Mouse (Mus musculus): ENCODE results near the gene Ccdc142. TPM values are rescaled to one million over a fixed set of nuclear protein-coding genes. Genes with fewer than 3 reads are reported as not detected.

Gene Ccdc142
- polyA plus RNA-seq, 1 experiment from 2014 or later: 2.0 TPM

DNA sequence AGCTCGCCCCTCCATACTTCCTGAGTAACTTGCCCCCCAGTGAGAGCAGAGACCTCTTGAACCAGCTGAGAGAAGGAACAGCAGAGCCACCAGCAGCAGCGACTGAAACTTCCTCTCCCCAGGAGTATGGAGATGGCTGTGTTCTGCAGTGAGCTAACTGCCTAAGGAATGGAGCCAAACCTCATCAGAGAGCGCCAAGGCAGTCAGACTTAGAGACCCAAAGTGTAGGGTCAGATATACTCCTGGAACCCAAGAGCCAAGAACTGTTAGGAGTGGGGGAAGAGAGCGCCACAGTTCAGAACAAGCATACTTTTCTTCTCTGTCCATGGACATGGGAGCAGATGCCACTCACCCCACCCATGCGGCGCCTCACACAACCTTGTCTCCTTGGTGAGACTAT, 35.0 kb upstream of the Ccdc142 start:
- DNase-seq (ENCODE audit: low spot score) (no peak), ATAC-seq (ENCODE audit: insufficient number of reproducible peaks, low FRiP score, low TSS enrichment, low read depth) (no peak)
- H3K4me3 ChIP-seq (ENCODE audit: low read depth, low read length): no peak overlapping the region
- WGBS: 25% methylated on average over 6 of the region's 6 CpGs
- H3K4me1 ChIP-seq (ENCODE audit: control insufficient read depth, insufficient read depth, low read length): peaks cover 17% of the 10 kb centered on the region
- H3K9me3 ChIP-seq (ENCODE audit: control insufficient read depth, low read length): no peaks in the 10 kb centered on the region
- no peaks in the 10 kb centered on the region for H3K36me3 ChIP-seq (ENCODE audit: control insufficient read depth, insufficient read depth, low read length)
- no peak overlapping the region for H3K9ac ChIP-seq (ENCODE audit: low read length)
- H3K4me2 ChIP-seq (ENCODE audit: low read depth, severe bottlenecking): no peak overlapping the region
- H3K27me3 ChIP-seq (ENCODE audit: control insufficient read depth, insufficient read depth, low read length): peaks cover 89% of the 10 kb centered on the region
- no peak overlapping the region for H3K27ac ChIP-seq (replicated peaks; ENCODE audit: low read depth, low read length)

DNA sequence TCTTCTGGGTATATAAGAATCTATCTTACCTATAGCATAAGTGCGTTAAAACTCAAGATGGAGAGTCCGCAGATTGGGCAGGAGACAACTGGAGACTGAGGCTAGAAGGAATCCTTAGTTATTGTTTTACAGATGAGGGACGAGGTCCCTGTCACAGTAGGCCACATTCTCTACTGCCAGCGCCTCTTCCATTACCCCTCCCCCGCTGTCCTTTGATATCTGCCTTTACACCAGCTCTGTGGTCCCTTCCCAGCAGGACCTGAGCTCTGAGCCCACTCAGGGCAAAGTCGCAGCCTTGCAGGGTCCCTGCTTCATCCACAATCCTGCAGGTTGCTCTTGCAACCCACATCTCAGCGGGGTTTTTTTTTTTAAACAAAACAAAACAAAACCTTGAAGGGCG, 33.2 kb upstream of the Ccdc142 start:
- Histone ChIP-seq H3K4me1 (ENCODE audit: control insufficient read depth, insufficient read depth, low read length) (peaks cover 19% of the 10 kb centered on the region), H3K4me3 (ENCODE audit: low read depth, low read length) (no peak overlapping the region), H3K27ac (replicated peaks; ENCODE audit: low read depth, low read length) (no peak overlapping the region), H3K9me3 (ENCODE audit: control insufficient read depth, low read length) (no peaks in the 10 kb centered on the region), H3K4me2 (ENCODE audit: low read depth, severe bottlenecking) (no peak overlapping the region), H3K27me3 (ENCODE audit: control insufficient read depth, insufficient read depth, low read length) (peaks cover 96% of the 10 kb centered on the region), H3K36me3 (ENCODE audit: control insufficient read depth, insufficient read depth, low read length) (no peaks in the 10 kb centered on the region), H3K9ac (ENCODE audit: low read length) (no peak overlapping the region)
- WGBS: 4% methylated on average over 8 of the region's 8 CpGs
- DNase-seq (ENCODE audit: low spot score) (no peak), ATAC-seq (ENCODE audit: insufficient number of reproducible peaks, low FRiP score, low TSS enrichment, low read depth) (no peak)

DNA sequence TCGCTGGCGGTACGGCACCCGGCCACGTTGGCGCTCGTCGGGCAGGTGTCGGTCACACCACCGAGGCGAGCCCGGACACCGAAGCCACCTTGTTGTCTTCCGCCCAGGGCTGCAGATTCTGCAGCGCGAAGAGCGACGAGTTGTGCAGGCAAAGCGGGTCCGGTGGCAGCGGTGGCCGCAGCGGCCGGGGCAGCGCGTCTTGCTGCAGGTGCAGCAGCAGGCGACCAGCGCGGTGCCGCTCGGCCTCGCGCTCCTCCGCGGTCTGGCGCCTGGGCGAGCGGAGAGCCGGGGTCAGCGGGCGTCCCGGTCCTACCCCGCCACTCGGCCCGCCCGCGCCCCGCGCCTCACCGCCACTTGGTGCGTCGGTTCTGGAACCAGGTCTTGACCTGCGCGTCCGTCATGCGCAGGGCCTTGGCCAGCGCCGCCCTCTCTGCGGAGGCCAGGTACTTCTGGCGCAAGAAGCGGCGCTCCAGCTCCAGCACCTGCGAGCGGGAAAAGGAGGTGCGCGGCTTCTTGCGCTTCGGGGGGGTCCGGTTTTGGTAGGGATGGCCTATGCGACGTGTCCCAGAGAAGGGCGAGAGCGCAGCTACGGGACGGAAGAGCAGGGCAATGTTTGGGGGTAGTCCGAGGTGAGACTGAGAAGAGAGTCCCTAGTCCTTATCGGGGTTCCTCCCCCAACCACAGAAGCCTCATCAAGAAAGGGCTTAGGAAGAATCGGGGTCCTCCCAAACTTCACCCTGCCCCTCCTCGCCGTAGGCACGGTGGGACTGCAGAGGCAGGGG, 32.5 kb upstream of the Ccdc142 start:
- WGBS: under 1% methylated on average over 74 of the region's 81 CpGs
- DNase-seq (ENCODE audit: low spot score): peak; percentile 55
- no peak overlapping the region for H3K9ac ChIP-seq (ENCODE audit: low read length)
- peak overlapping the region; percentile 15; the same call in 1 of the 2 replicates for H3K4me3 ChIP-seq (ENCODE audit: low read depth, low read length)
- no peak overlapping the region for H3K27ac ChIP-seq (replicated peaks; ENCODE audit: low read depth, low read length)
- H3K9me3 ChIP-seq (ENCODE audit: control insufficient read depth, low read length): no peaks in the 10 kb centered on the region
- H3K27me3 ChIP-seq (ENCODE audit: control insufficient read depth, insufficient read depth, low read length): peaks cover 95% of the 10 kb centered on the region
- peaks cover 19% of the 10 kb centered on the region for H3K4me1 ChIP-seq (ENCODE audit: control insufficient read depth, insufficient read depth, low read length)
- ATAC-seq (ENCODE audit: insufficient number of reproducible peaks, low FRiP score, low TSS enrichment, low read depth): no peak
- peak overlapping the region; percentile 25; the same call in 1 of the 2 replicates for H3K4me2 ChIP-seq (ENCODE audit: low read depth, severe bottlenecking)
- no peaks in the 10 kb centered on the region for H3K36me3 ChIP-seq (ENCODE audit: control insufficient read depth, insufficient read depth, low read length)

DNA sequence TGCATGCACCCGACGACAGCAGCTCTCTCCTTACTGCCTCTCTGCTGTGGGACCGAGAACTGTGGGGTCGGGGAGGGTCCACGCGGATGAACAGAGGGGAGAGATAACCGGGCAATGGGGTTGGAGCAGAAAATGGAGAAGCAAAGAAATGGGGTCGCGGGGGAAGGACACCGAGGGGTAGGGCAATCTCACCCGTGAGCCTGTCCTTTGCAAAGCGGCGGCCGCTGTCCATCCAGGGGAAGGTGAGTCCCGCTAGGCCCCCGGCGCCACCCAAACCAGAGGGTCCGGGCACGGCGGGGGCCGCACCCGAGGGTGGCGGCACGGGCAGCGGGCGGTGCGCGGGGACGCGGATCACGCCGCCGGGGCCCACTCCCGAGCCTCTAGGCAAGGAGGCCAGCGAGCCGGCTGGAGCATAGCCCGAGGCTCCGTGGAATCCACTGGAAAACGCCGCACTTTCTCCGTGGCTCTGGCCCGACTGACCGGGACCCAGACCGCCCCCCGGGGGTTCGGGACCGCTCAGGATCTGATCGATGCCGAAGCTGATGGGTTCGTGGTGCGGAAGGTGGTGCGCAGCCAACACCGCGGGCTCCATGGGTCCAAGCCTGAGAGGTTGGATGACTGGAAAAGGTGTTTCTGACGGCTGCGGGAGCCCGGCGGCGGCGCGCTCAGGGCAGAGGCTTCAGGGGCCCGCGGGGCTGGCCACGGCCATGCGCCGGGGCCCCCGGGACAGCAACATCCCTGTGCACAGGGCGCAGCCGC, 31.7 kb upstream of the Ccdc142 start:
- H3K9me3 ChIP-seq (ENCODE audit: control insufficient read depth, low read length): no peaks in the 10 kb centered on the region
- H3K4me1 ChIP-seq (ENCODE audit: control insufficient read depth, insufficient read depth, low read length): peaks cover 19% of the 10 kb centered on the region
- ATAC-seq (ENCODE audit: insufficient number of reproducible peaks, low FRiP score, low TSS enrichment, low read depth) (no peak), DNase-seq (ENCODE audit: low spot score) (peak; percentile 73)
- peak overlapping the region; percentile 39 for H3K4me2 ChIP-seq (ENCODE audit: low read depth, severe bottlenecking)
- H3K27me3 ChIP-seq (ENCODE audit: control insufficient read depth, insufficient read depth, low read length): peaks cover 96% of the 10 kb centered on the region
- no peak overlapping the region for H3K27ac ChIP-seq (replicated peaks; ENCODE audit: low read depth, low read length)
- no peaks in the 10 kb centered on the region for H3K36me3 ChIP-seq (ENCODE audit: control insufficient read depth, insufficient read depth, low read length)
- no peak overlapping the region for H3K9ac ChIP-seq (ENCODE audit: low read length)
- whole genome bisulfite sequencing: 1% methylated on average over 66 of the region's 69 CpGs
- H3K4me3 ChIP-seq (ENCODE audit: low read depth, low read length): peak overlapping the region; percentile 27; the same call in 1 of the 2 replicates

DNA sequence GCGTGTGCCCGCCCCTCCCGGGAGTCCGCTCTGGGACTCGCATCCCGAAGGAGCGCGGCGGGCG, 31.3 kb upstream of the Ccdc142 start, which contains the start of gene Tlx2:
Gene Tlx2, minus strand, starts transcription at position 47 of the 64 bp plus-strand sequence.
- peaks cover 19% of the 10 kb centered on the region for H3K4me1 ChIP-seq (ENCODE audit: control insufficient read depth, insufficient read depth, low read length)
- H3K4me3 ChIP-seq (ENCODE audit: low read depth, low read length): peak within 1 kb of the TSS; percentile 27
- no peak within 1 kb of the TSS for H3K27ac ChIP-seq (replicated peaks; ENCODE audit: low read depth, low read length)
- peak within 1 kb of the TSS; percentile 39 for H3K4me2 ChIP-seq (ENCODE audit: low read depth, severe bottlenecking)
- peaks cover 93% of the 10 kb centered on the region for H3K27me3 ChIP-seq (ENCODE audit: control insufficient read depth, insufficient read depth, low read length)
- DNase-seq (ENCODE audit: low spot score) (no peak), ATAC-seq (ENCODE audit: insufficient number of reproducible peaks, low FRiP score, low TSS enrichment, low read depth) (no peak)
- WGBS: 1% methylated on average over 10 of the region's 10 CpGs
- no peaks in the 10 kb centered on the region for H3K9me3 ChIP-seq (ENCODE audit: control insufficient read depth, low read length)
- no peak within 1 kb of the TSS for H3K9ac ChIP-seq (ENCODE audit: low read length)
- H3K36me3 ChIP-seq (ENCODE audit: control insufficient read depth, insufficient read depth, low read length): no peaks in the 10 kb centered on the region

DNA sequence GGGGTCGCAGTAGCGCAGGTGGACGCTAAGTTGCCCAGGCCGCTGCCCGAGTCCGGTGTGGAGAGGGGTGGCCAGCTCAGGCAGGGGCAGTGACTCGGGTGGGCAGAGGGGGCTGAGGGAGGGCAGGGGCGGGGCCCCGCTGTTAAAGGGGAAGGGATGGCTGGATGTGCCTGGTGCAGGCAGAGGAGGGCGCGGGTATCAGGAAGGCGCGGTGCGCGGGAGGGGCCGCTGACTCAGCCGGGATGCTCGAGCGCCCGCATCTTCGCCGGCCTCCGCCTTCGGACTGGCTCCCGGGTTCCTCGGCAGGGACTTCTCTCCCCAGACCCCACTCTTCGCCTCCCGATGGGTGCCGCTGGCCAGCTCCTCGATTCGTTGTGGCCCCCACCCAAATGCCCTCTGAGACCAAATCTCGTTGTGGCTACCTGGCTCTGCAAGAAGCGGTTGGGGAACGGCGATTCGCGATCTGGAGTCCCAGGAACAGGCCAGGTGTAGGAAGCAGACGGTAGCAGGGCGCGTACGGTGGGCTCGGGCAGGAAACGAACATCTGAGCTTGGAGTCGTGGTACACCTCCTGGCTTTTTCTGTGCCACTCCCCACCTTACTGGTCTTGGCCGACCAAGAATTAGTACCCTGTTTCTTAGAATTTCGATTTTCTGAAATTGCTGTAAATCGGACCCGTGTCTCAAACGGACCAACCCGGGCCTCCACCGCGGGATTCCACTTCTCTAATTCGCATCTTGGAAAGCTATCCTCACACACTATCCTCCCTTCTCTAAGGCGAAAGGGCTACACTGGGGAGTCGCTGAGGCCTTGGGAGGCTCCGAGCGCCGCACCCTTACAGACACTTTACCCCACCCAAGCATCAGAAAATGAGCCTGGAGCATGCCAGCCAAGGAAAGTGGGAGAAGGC, 30.8 kb upstream of the Ccdc142 start:
- no peak overlapping the region for H3K27ac ChIP-seq (replicated peaks; ENCODE audit: low read depth, low read length)
- peak; percentile 82 for DNase-seq (ENCODE audit: low spot score)
- H3K4me2 ChIP-seq (ENCODE audit: low read depth, severe bottlenecking): peak overlapping the region; percentile 39
- no peaks in the 10 kb centered on the region for H3K9me3 ChIP-seq (ENCODE audit: control insufficient read depth, low read length)
- WGBS: under 1% methylated on average over 58 of the region's 58 CpGs
- 0 out of 2 replicates have a peak, but pooled peaks have one; percentile 29 for ATAC-seq (ENCODE audit: insufficient number of reproducible peaks, low FRiP score, low TSS enrichment, low read depth)
- H3K9ac ChIP-seq (ENCODE audit: low read length): no peak overlapping the region
- peaks cover 19% of the 10 kb centered on the region for H3K4me1 ChIP-seq (ENCODE audit: control insufficient read depth, insufficient read depth, low read length)
- peaks cover 88% of the 10 kb centered on the region for H3K27me3 ChIP-seq (ENCODE audit: control insufficient read depth, insufficient read depth, low read length)
- no peaks in the 10 kb centered on the region for H3K36me3 ChIP-seq (ENCODE audit: control insufficient read depth, insufficient read depth, low read length)
- peak overlapping the region; percentile 27 for H3K4me3 ChIP-seq (ENCODE audit: low read depth, low read length)

DNA sequence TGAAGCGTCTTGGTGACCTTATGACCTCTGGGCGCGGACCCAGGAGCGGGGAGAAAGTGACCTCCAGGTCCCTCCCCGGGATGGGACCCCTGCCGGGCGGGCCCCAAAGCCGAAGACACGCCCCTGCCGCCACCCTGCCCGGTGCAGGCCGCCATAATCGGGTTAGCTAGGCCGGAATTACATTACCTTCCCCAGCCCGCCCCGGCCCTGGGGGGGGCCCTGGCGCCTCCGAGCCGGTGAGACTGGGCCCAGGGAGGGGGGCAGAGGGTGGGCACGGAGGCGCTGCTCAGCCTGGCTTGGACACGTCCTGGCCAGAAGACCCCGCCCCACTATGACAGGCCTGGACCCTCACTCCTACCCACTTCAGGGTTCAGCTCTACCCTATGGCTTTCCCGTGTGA, 30.2 kb upstream of the Ccdc142 start:
- Histone ChIP-seq H3K9ac (ENCODE audit: low read length) (0 out of 2 replicates have a peak overlapping the region, but pooled peaks have one; percentile 2), H3K36me3 (ENCODE audit: control insufficient read depth, insufficient read depth, low read length) (no peaks in the 10 kb centered on the region), H3K9me3 (ENCODE audit: control insufficient read depth, low read length) (no peaks in the 10 kb centered on the region), H3K27ac (replicated peaks; ENCODE audit: low read depth, low read length) (no peak overlapping the region), H3K4me1 (ENCODE audit: control insufficient read depth, insufficient read depth, low read length) (peaks cover 19% of the 10 kb centered on the region), H3K27me3 (ENCODE audit: control insufficient read depth, insufficient read depth, low read length) (peaks cover 81% of the 10 kb centered on the region), H3K4me3 (ENCODE audit: low read depth, low read length) (peak overlapping the region; percentile 14; the same call in 1 of the 2 replicates), H3K4me2 (ENCODE audit: low read depth, severe bottlenecking) (0 out of 2 replicates have a peak overlapping the region, but pooled peaks have one; percentile 15)
- DNase-seq (ENCODE audit: low spot score): peak; percentile 48
- ATAC-seq (ENCODE audit: insufficient number of reproducible peaks, low FRiP score, low TSS enrichment, low read depth): 0 out of 2 replicates have a peak, but pooled peaks have one; percentile 55
- 1% methylated on average over 24 of the region's 24 CpGs for WGBS

DNA sequence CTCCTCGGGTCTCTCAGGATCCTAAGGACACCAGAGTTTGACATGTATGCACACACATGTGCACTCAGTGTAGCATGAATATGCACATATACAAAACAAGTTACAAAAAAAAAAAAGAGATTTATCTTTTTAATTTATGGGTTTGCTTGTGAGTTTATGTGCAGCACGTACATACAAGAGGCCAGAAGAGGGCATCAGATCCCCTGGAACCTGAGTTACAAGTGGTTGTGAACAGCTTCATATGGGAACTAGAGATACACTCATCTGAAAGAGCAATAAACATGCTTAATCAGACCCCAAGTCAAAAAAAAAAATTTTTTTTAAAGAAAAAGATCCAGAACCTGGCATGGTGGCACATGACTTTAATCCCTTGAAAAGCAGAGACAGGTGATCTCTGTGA, 26.4 kb upstream of the Ccdc142 start:
- DNase-seq (ENCODE audit: low spot score): no peak
- Histone ChIP-seq H3K4me2 (ENCODE audit: low read depth, severe bottlenecking) (no peak overlapping the region), H3K4me3 (ENCODE audit: low read depth, low read length) (no peak overlapping the region), H3K27me3 (ENCODE audit: control insufficient read depth, insufficient read depth, low read length) (peaks cover 45% of the 10 kb centered on the region), H3K9me3 (ENCODE audit: control insufficient read depth, low read length) (no peaks in the 10 kb centered on the region), H3K9ac (ENCODE audit: low read length) (no peak overlapping the region), H3K4me1 (ENCODE audit: control insufficient read depth, insufficient read depth, low read length) (peaks cover 16% of the 10 kb centered on the region), H3K27ac (replicated peaks; ENCODE audit: low read depth, low read length) (no peak overlapping the region), H3K36me3 (ENCODE audit: control insufficient read depth, insufficient read depth, low read length) (no peaks in the 10 kb centered on the region)
- no peak for ATAC-seq (ENCODE audit: insufficient number of reproducible peaks, low FRiP score, low TSS enrichment, low read depth)
- WGBS: 23% methylated on average over 2 of the region's 2 CpGs

All from limb, embryonic 11.5 days (tissue).